Mouse (Mus musculus) ES-E14 (cell line): Measurements from ENCODE around the gene Lsm4. TPM values are rescaled to one million over a fixed set of nuclear protein-coding genes. Genes with fewer than 3 reads are reported as not detected.
A peak's percentile ranks its signal among the peaks of the same experiment; 100 is the strongest.

Experiments
- DNase-seq: peaks from one replicate; pipeline ENCODE4 v3.0.0-alpha.2; 2013; ENCODE audit warnings: low read depth, low spot score
- H3K27ac ChIP-seq: 2 replicates; pipeline ENCODE4 v1.5.1; 2012; ENCODE audit warnings: low read depth, mild to moderate bottlenecking, low read length, moderate library complexity, mixed read lengths; ENCODE audit not compliant: poor library complexity, insufficient read depth, severe bottlenecking
- H3K36me3 ChIP-seq: 2 replicates; pipeline ENCODE4 v1.6.1; 2012; ENCODE audit warnings: mild to moderate bottlenecking, low read length, moderate library complexity, mixed read lengths; ENCODE audit not compliant: control insufficient read depth, poor library complexity, insufficient read depth, severe bottlenecking
- H3K4me1 ChIP-seq, 2 experiments: fragments of 150-350 bp in 1 of 2; sonication (generic) in 1 of 2; 2 replicates each; pipeline ENCODE4 v1.6.1; 2012; ENCODE audit warnings: low read length in 2 of 2, mild to moderate bottlenecking in 1 of 2, mixed read lengths in 1 of 2; ENCODE audit not compliant: control insufficient read depth in 2 of 2, insufficient read depth in 2 of 2, poor library complexity in 1 of 2
- H3K4me3 ChIP-seq, 2 experiments: fragments of 150-350 bp in 1 of 2; sonication (generic) in 1 of 2; 2 replicates each; pipeline ENCODE4 v1.5.1; 2012; ENCODE audit warnings: low read length in 2 of 2, low read depth in 1 of 2, mild to moderate bottlenecking in 1 of 2, mixed read lengths in 1 of 2; ENCODE audit not compliant: insufficient read depth in 1 of 2, poor library complexity in 1 of 2, severe bottlenecking in 1 of 2
- H3K9ac ChIP-seq: 2 replicates; pipeline ENCODE4 v1.6.1; 2012; ENCODE audit warnings: low read depth, mild to moderate bottlenecking, low read length, mixed read lengths; ENCODE audit not compliant: poor library complexity, insufficient read depth, severe bottlenecking
- H3K9me3 ChIP-seq: fragments of 150-350 bp; sonication (generic); 2 replicates; pipeline ENCODE4 v1.6.1; 2012; ENCODE audit warnings: low read depth, mild to moderate bottlenecking, low read length; ENCODE audit not compliant: control insufficient read depth, insufficient read depth
- CHD2 ChIP-seq: IDR thresholded peaks from 2 replicates; pipeline ENCODE4 v1.6.1; 2014; ENCODE audit warnings: mild to moderate bottlenecking, low read depth, low read length, inconsistent platforms
- HCFC1 ChIP-seq: IDR thresholded peaks from 2 replicates; pipeline ENCODE4 v1.6.1; 2012; ENCODE audit warnings: low read length, inconsistent platforms, borderline replicate concordance; ENCODE audit not compliant: insufficient read depth
- MAFK ChIP-seq: IDR thresholded peaks from 2 replicates; pipeline ENCODE4 v1.6.1; 2014; ENCODE audit warnings: mild to moderate bottlenecking, low read depth, low read length, inconsistent platforms; ENCODE audit not compliant: insufficient read depth
- ZC3H11A ChIP-seq: IDR thresholded peaks from 2 replicates; pipeline ENCODE4 v1.6.1; 2012; ENCODE audit warnings: low read depth, mild to moderate bottlenecking, inconsistent platforms, low read length, borderline replicate concordance
- ZNF384 ChIP-seq: IDR thresholded peaks from 2 replicates; pipeline ENCODE4 v1.6.1; 2012; ENCODE audit warnings: low read depth, low read length, inconsistent platforms
- in situ Hi-C, 2 experiments: fragments of 600-800 bp; cut with MboI; formaldehyde crosslinking; loops; one replicate each; pipeline ENCODE4 v1.15.1; 2025; ENCODE audit warnings: low sequenced_read_pairs in 2 of 2, inconsistent platforms in 1 of 2; ENCODE audit not compliant: unreplicated experiment in 2 of 2
- total RNA-seq: library from RNA; depleted of rRNA; stranded (reverse); fragments of 300-350 nt; gene quantifications from 2 replicates; pipeline ENCODE4 v1.2.3, GENCODE M21; 2012

Lsm4 gene
- total RNA-seq, 1 experiment, result 171 TPM

DNA sequence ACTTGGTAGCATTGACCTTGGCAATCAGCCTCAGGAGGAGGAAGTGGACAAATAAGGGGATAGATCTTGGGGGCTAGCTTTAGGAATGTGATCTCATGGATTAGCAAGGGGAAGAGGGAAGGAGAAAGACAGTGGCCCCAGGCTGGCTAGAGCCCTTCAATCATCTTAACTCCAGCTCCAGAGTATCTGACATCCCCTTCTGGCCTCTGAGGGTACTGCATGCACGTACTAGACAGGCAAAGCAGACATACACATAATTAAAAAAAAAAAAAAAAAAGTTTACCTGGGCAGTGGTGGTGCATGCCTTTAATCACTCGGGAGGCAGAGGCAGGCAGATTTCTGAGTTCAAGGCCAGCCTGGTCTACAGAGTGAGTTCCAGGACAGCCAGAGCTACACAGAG is 29.0 kb upstream of the Lsm4 start:
- Histone ChIP-seq H3K36me3 (no peaks in the 10 kb centered on the region), H3K4me3 (no peak overlapping the region), H3K9me3 (no peaks in the 10 kb centered on the region), H3K27ac (no peak overlapping the region), H3K4me1 (peaks cover 17 to 41% of the 10 kb centered on the region in 2 experiments), H3K9ac (no peak overlapping the region)
- in situ Hi-C loops, result no loop called here
- DNase-seq, result peak; percentile 84
- TF ChIP-seq MAFK, result no peak
- peak; percentile 86 for TF ChIP-seq ZNF384

DNA sequence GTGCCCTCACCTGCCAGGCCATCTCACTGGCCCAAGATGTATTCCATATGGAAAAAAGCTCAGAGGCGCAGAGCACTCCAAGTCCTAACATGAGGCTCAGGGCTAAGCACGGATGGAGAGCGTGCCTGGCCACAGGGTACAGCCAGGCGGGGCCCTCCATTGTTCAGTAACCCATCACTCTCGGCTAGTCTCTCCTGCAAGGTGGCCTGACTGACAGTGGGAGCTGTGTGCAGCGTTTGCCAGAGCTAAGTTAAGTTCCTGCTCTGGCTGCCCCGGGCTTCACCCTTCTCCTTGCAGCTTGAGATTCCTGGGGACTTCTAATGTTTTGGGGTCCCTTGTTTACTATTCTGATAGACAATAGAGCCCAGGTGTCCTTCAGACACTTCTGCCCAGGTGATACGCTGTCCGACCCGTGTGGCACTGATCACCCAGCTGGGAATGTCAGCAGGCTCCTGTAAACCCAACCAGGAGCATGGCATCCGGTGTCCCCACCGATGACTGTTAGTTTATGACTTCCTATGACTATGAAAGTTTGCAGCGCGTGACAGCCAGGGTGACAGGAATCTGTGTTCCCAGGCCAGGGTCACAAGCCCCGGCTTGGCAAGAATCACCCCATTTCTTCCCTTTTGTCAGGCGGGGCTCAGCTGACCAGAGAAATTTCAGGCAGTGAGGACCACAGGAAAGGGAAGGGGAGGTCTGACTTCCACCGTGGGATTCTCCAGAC is 27.4 kb upstream of the Lsm4 start:
- DNase-seq, result no peak
- Histone ChIP-seq H3K9ac (no peak overlapping the region; the same call in 1 of the 2 replicates), H3K4me3 (no peak overlapping the region), H3K9me3 (no peaks in the 10 kb centered on the region), H3K4me1 (peaks cover 19 to 45% of the 10 kb centered on the region in 2 experiments), H3K36me3 (peaks cover 5% of the 10 kb centered on the region; the same call in 1 of the 2 replicates), H3K27ac (no peak overlapping the region)
- in situ Hi-C loops, result no loop called here
- no peak for TF ChIP-seq MAFK
- TF ChIP-seq ZC3H11A, result no peak
- no peak for TF ChIP-seq CHD2
- no peak for TF ChIP-seq HCFC1
- no peak for TF ChIP-seq ZNF384

DNA sequence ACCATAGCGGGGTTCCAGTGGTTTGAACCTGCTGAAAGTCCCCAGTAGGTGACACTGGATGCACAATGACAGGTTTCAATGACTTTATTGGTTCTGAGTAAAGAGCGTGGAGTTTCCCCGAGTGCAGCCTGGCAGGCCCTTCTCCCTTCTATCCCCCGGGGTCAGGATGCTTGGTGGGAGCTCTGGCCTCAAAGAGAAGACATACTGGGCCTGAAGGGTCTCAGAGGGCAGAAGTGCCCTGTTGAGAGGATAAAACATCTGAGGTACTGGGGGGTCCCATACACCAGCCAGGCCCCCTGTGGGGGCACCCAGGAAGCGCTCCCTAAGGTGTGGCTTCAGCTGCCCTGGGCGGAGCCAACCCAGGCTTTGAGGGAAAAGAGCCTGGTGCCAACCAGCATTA is 26.7 kb upstream of the Lsm4 start:
- in situ Hi-C loops, result no loop called here
- H3K4me3 ChIP-seq, result no peak overlapping the region
- peak overlapping the region; percentile 83 for H3K27ac ChIP-seq
- H3K4me1 ChIP-seq, result peaks cover 19 to 48% of the 10 kb centered on the region in 2 experiments
- no peak overlapping the region; the same call in 1 of the 2 replicates for H3K9ac ChIP-seq
- DNase-seq, result no peak
- TF ChIP-seq MAFK, result no peak
- TF ChIP-seq CHD2, result no peak
- TF ChIP-seq HCFC1, result no peak
- no peak for TF ChIP-seq ZC3H11A
- no peak for TF ChIP-seq ZNF384
- H3K9me3 ChIP-seq, result no peaks in the 10 kb centered on the region
- H3K36me3 ChIP-seq, result peaks cover 7% of the 10 kb centered on the region; the same call in 1 of the 2 replicates

DNA sequence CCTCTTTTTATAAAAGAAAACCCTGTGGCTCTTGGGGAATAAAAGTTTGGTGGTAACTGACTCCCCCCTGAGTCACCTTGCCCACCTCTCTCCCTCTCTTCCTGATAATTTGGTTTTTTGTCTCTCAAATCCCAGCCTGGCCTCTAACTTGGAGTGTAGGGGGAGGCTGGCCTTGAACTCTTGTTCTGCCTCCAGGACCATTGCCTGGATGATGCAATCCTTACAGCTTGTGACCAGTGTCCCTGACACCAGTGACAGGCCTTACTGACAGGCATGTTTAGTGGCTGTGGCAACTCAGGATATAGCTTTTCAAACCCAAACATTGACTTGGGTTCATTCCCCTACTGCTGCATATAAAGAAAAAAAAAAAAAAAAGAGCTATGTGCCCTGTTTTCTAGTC is 26.3 kb upstream of the Lsm4 start:
- Histone ChIP-seq H3K9ac (no peak overlapping the region), H3K27ac (peak overlapping the region; percentile 83), H3K4me3 (no peak overlapping the region), H3K9me3 (no peaks in the 10 kb centered on the region), H3K4me1 (peaks cover 19 to 48% of the 10 kb centered on the region in 2 experiments), H3K36me3 (peaks cover 8% of the 10 kb centered on the region; the same call in 1 of the 2 replicates)
- in situ Hi-C loops, result no loop called here
- DNase-seq, result no peak
- TF ChIP-seq CHD2 (no peak), ZC3H11A (no peak), ZNF384 (no peak; the same call in 1 of the 2 replicates), HCFC1 (no peak), MAFK (no peak)
